In genomic region chr11:55216061-55216460, GRCm38 (mm10) we compare ENCODE assay signal across 24 mouse cellular contexts. TPM values are rescaled to one million over a fixed set of nuclear protein-coding genes. Genes with fewer than 3 reads are reported as not detected.
DNase-seq lines count a peak whose midpoint lies in the region; ATAC-seq and TF ChIP-seq lines count a peak whose summit lies in the region.
"Had no signal": no experiment of that assay in that cellular context is flagged by ENCODE, and none has a peak within 500 bp of the region (broad histone marks: within the 10 kb centered on the region; RNA-seq: fewer than 3 reads in every experiment).

No protein-coding gene starts in this region.

- intact Hi-C loops in left cerebral cortex, adult 2 months (cut with DNase I): no loop called here
- intact Hi-C loops in gastrocnemius, postnatal 14 days (cut with DNase I; ENCODE audit: low total_unique reads): no loop called here

- peaks cover 12% of the 10 kb centered on the region for H3K4me1 ChIP-seq in kidney, embryonic 16.5 days (ENCODE audit: insufficient read depth, low read length)
- H3K4me1 ChIP-seq in kidney, postnatal 0 days (replicated peaks; ENCODE audit: insufficient read depth, low read length): no peaks in the 10 kb centered on the region
- H3K4me1 ChIP-seq in midbrain, postnatal 0 days (ENCODE audit: insufficient read depth, low read length): no peaks in the 10 kb centered on the region
- H3K4me1 ChIP-seq: embryonic facial prominence, embryonic 15.5 days; forebrain, embryonic 10.5 days had no signal

- no peak overlapping the region for H3K27ac ChIP-seq in kidney, embryonic 16.5 days (ENCODE audit: low read length)
- H3K27ac ChIP-seq in left cerebral cortex, adult 2 months: peak overlapping the region; percentile 83
- no peak overlapping the region for H3K27ac ChIP-seq in kidney, postnatal 0 days
- H3K27ac ChIP-seq in midbrain, postnatal 0 days (ENCODE audit: low read depth, low read length): no peak overlapping the region
- H3K27ac ChIP-seq: embryonic facial prominence, embryonic 15.5 days; forebrain, embryonic 10.5 days; gastrocnemius, adult 2 months; heart, embryonic 10.5 days had no signal

- no peaks in the 10 kb centered on the region for H3K9me3 ChIP-seq in kidney, embryonic 16.5 days (ENCODE audit: low read length)
- H3K9me3 ChIP-seq in kidney, postnatal 0 days (replicated peaks; ENCODE audit: low read length): no peaks in the 10 kb centered on the region
- no peaks in the 10 kb centered on the region for H3K9me3 ChIP-seq in midbrain, postnatal 0 days (ENCODE audit: low read length)
- H3K9me3 ChIP-seq: embryonic facial prominence, embryonic 15.5 days; forebrain, embryonic 10.5 days; G1E; heart, embryonic 10.5 days had no signal

- no peak overlapping the region for H3K4me3 ChIP-seq in kidney, embryonic 16.5 days (ENCODE audit: low read length)
- H3K4me3 ChIP-seq in left cerebral cortex, adult 2 months: no peak overlapping the region
- no peak overlapping the region for H3K4me3 ChIP-seq in kidney, postnatal 0 days (replicated peaks; ENCODE audit: low read depth, low read length)
- H3K4me3 ChIP-seq in midbrain, postnatal 0 days (ENCODE audit: low read depth, low read length): no peak overlapping the region
- H3K4me3 ChIP-seq: embryonic facial prominence, embryonic 15.5 days; erythroblast, embryonic 14.5 days; forebrain, embryonic 10.5 days; gastrocnemius, adult 2 months; heart, embryonic 10.5 days had no signal

- 31% methylated on average over 4 of the region's 4 CpGs for WGBS in kidney, embryonic 16.5 days
- 22% methylated on average over 3 of the region's 4 CpGs for WGBS in kidney, postnatal 0 days
- WGBS in midbrain, postnatal 0 days: 86% methylated on average over 3 of the region's 4 CpGs

- H3K9ac ChIP-seq in kidney, embryonic 16.5 days (replicated peaks; ENCODE audit: low read length): no peak overlapping the region
- no peak overlapping the region for H3K9ac ChIP-seq in kidney, postnatal 0 days (ENCODE audit: low read depth, low read length)
- H3K9ac ChIP-seq in midbrain, postnatal 0 days (replicated peaks; ENCODE audit: low read length, poor library complexity, severe bottlenecking): no peak overlapping the region
- H3K9ac ChIP-seq: embryonic facial prominence, embryonic 15.5 days had no signal

- no peak for ATAC-seq in kidney, embryonic 16.5 days (ENCODE audit: low FRiP score, low TSS enrichment)
- peak; percentile 65; the same call in 1 of the 2 replicates for ATAC-seq in kidney, postnatal 0 days (replicated peaks; ENCODE audit: low FRiP score, low read depth)
- no peak for ATAC-seq in midbrain, postnatal 0 days (ENCODE audit: low FRiP score)
- ATAC-seq: CD4-positive, CD25-positive, alpha-beta regulatory T cell, adult 4 months; forebrain, embryonic 14.5 days had no signal

- H3K27me3 ChIP-seq in kidney, embryonic 16.5 days (ENCODE audit: insufficient read depth, low read length): no peaks in the 10 kb centered on the region
- no peaks in the 10 kb centered on the region for H3K27me3 ChIP-seq in kidney, postnatal 0 days (ENCODE audit: insufficient read depth, low read length)
- H3K27me3 ChIP-seq in midbrain, postnatal 0 days (ENCODE audit: insufficient read depth, low read length): no peaks in the 10 kb centered on the region
- H3K27me3 ChIP-seq: embryonic facial prominence, embryonic 15.5 days had no signal

- peak; percentile 84 for DNase-seq in kidney, adult 11 months
- no peak for DNase-seq in left cerebral cortex, adult 2 months (ENCODE audit: extremely low spot score in 1 of 2, low spot score in 2 of 2)
- DNase-seq in left cerebral cortex, adult 11 months (ENCODE audit: low spot score): no peak
- DNase-seq in kidney, postnatal 0 days (ENCODE audit: low spot score): no peak
- DNase-seq in kidney, postnatal 36 days: peak; percentile 78 to 87
- DNase-seq in midbrain, postnatal 0 days (ENCODE audit: low spot score): no peak
- DNase-seq in gastrocnemius, postnatal 14 days: no peak
- DNase-seq: adrenal gland, adult 8-10 months; adrenal gland, postnatal 36 days; B cell, adult 2 months; cerebellum, adult 2 months; cerebellum, postnatal 10 days; gastrocnemius, adult 2 months; heart, adult 18-20 months; heart, postnatal 10 days; heart, postnatal 4 days had no signal

- TF ChIP-seq CTCF in left cerebral cortex, adult 2 months (IDR thresholded peaks at IDR 0.05): no peak
- TF ChIP-seq CTCF in kidney, postnatal 0 days (IDR thresholded peaks at IDR 0.05; ENCODE audit: low read depth): no peak
- TF ChIP-seq CTCF in midbrain, postnatal 0 days (IDR thresholded peaks at IDR 0.05): no peak

- H3K36me3 ChIP-seq in kidney, embryonic 16.5 days (ENCODE audit: insufficient read depth, low read length): 0 out of 2 replicates have a peak, but pooled peaks cover 4% of the 10 kb centered on the region
- peaks cover 6% of the 10 kb centered on the region for H3K36me3 ChIP-seq in kidney, postnatal 0 days (ENCODE audit: insufficient read depth, low read length)
- peaks cover 36% of the 10 kb centered on the region for H3K36me3 ChIP-seq in midbrain, postnatal 0 days (ENCODE audit: insufficient read depth, low read length)

- H3K4me2 ChIP-seq in kidney, embryonic 16.5 days (replicated peaks; ENCODE audit: low read depth, low read length): no peak overlapping the region
- no peak overlapping the region for H3K4me2 ChIP-seq in kidney, postnatal 0 days (ENCODE audit: low read length)
- H3K4me2 ChIP-seq in midbrain, postnatal 0 days (ENCODE audit: low read depth, low read length, poor library complexity, severe bottlenecking): no peak overlapping the region
- H3K4me2 ChIP-seq: embryonic facial prominence, embryonic 15.5 days had no signal

RNA-seq across cellular contexts. Expression of gene Slc36a1, which starts 11.9 kb away (rescaled TPM):
- 1.6 and 3.0 TPM in 2 replicates for polyA plus RNA-seq in kidney, embryonic 16.5 days (2015; fragmentation: Nextera tagmentation; extraction: Ambion mirVana)
- total RNA-seq in left cerebral cortex, adult 2 months (2021): 10 to 100 TPM; 74.0 to 79.1 TPM
- 1.9 and 2.1 TPM in 2 replicates for polyA plus RNA-seq in kidney, postnatal 0 days (2015; fragmentation: Nextera tagmentation; extraction: Ambion mirVana)
- total RNA-seq in midbrain, postnatal 0 days (2014; rRNA removed): 27.6 and 31.8 TPM in 2 replicates
- 2.5 and 2.8 TPM in 2 replicates for polyA plus RNA-seq in midbrain, postnatal 0 days (2015; fragmentation: Nextera tagmentation; extraction: Ambion mirVana)
- 1 to 10 TPM; 4.7 to 5.7 TPM for total RNA-seq in gastrocnemius, postnatal 14 days (2021)

RNA-seq across cellular contexts. Expression of gene Slc36a2, which starts 31.2 kb away (rescaled TPM):
- 0.61 and 0.81 TPM in 2 replicates for polyA plus RNA-seq in kidney, embryonic 16.5 days (2015; fragmentation: Nextera tagmentation; extraction: Ambion mirVana)
- under 1 TPM in 1 of 2 experiments, not detected in 1; 0.32 TPM for total RNA-seq in left cerebral cortex, adult 2 months (2021)
- 0.27 and 0.43 TPM in 2 replicates for polyA plus RNA-seq in kidney, postnatal 0 days (2015; fragmentation: Nextera tagmentation; extraction: Ambion mirVana)
- total RNA-seq in midbrain, postnatal 0 days (2014; rRNA removed): 0.27 and 0.61 TPM in 2 replicates
- 0.52 and 0.79 TPM in 2 replicates for polyA plus RNA-seq in midbrain, postnatal 0 days (2015; fragmentation: Nextera tagmentation; extraction: Ambion mirVana)
- total RNA-seq in gastrocnemius, postnatal 14 days (2021): 1 to 10 TPM in 1 of 2 experiments, under 1 TPM in 1; 0.66 to 2.4 TPM
- polyA plus RNA-seq: CD4-positive, CD25-positive, alpha-beta regulatory T cell, adult 4 months; G1E had no signal

Comparison
In these comparisons a context has a peak if more than half of its experiments do, and no peak if none do; other contexts are left out.
1. DNase-seq: peak in kidney, adult 11 months (single experiment) and kidney, postnatal 36 days (2 of 2); none in left cerebral cortex, adult 2 months (0 of 2), left cerebral cortex, adult 11 months (single experiment), kidney, postnatal 0 days (single experiment), midbrain, postnatal 0 days (single experiment) and gastrocnemius, postnatal 14 days (single experiment).